Mouse (Mus musculus) heart, adult 2 months (tissue): ENCODE measurements around the gene Lcp2. TPM values are rescaled to one million over a fixed set of nuclear protein-coding genes. Genes with fewer than 3 reads are reported as not detected.
"Not testable (repeated sequence)": the region's sequence is repeated elsewhere in the genome, so short reads cannot be mapped to it uniquely, and the experiment has no call there.

ENCODE experiments used
- DNase-seq, 2 experiments: peaks; one replicate each; pipeline ENCODE4 v3.0.0; 2021
- H3K27ac ChIP-seq: fragments of 200-600 bp; 2 replicates; pipeline ENCODE4 v1.8.1; 2022
- H3K27me3 ChIP-seq: fragments of 200-500 bp; 2 replicates; pipeline ENCODE4 v1.6.1; 2012; ENCODE audit warnings: mild to moderate bottlenecking, low read length, inconsistent platforms, mixed read lengths; ENCODE audit not compliant: control insufficient read depth, insufficient read depth
- H3K36me3 ChIP-seq: fragments of 200-500 bp; 2 replicates; pipeline ENCODE4 v1.6.1; 2012; ENCODE audit warnings: low read length, inconsistent platforms; ENCODE audit not compliant: control insufficient read depth, insufficient read depth
- H3K4me1 ChIP-seq: fragments of 200-500 bp; 2 replicates; pipeline ENCODE4 v1.6.1; 2011; ENCODE audit warnings: low read length; ENCODE audit not compliant: control insufficient read depth, insufficient read depth
- H3K4me3 ChIP-seq: fragments of 200-600 bp; 2 replicates; pipeline ENCODE4 v1.8.1; 2022
- H3K79me2 ChIP-seq: fragments of 200-500 bp; replicated peaks from 2 replicates; pipeline ENCODE4 v1.6.1; 2012; ENCODE audit warnings: mild to moderate bottlenecking, inconsistent platforms, low read length, moderate library complexity, mixed read lengths; ENCODE audit not compliant: control insufficient read depth, insufficient read depth
- H3K9ac ChIP-seq: fragments of 200-500 bp; 2 replicates; pipeline ENCODE4 v1.6.1; 2012; ENCODE audit warnings: low read depth, mild to moderate bottlenecking, control low read depth, inconsistent platforms, low read length, mixed read lengths
- CTCF ChIP-seq: fragments of 200-600 bp; IDR thresholded peaks from 2 replicates; pipeline ENCODE4 v1.8.1; 2022; ENCODE audit warnings: antibody characterized with exemption, mild to moderate bottlenecking, moderate library complexity
- EP300 ChIP-seq: fragments of 200-500 bp; IDR thresholded peaks from 2 replicates; pipeline ENCODE4 v1.6.1; 2011; ENCODE audit warnings: low read depth, low read length, control low read depth; ENCODE audit not compliant: insufficient read depth
- POLR2A ChIP-seq: fragments of 200-500 bp; IDR thresholded peaks from 2 replicates; pipeline ENCODE4 v1.6.1; 2011; ENCODE audit warnings: mild to moderate bottlenecking, low read depth, low read length, control low read depth; ENCODE audit not compliant: insufficient read depth
- WGBS: fragments of 180-500 bp; shearing (Covaris S2); methylation state at CpG from one replicate; pipeline ENCODE4 v1.1.7; 2018; 5-methylcytosine and 5-hydroxymethylcytosine counted together
- intact Hi-C: fragments of 180-260 bp; cut with DNase I; formaldehyde crosslinking; loops from one replicate; pipeline ENCODE4 v1.15.1; 2025
- polyA plus RNA-seq: library from polyadenylated mRNA; depleted of rRNA; stranded (reverse); fragments of >200 nt; gene quantifications from 2 replicates; pipeline ENCODE4 v1.2.3, GENCODE M21; 2012
- total RNA-seq, 2 experiments: library from RNA; stranded (reverse); gene quantifications; 2 replicates each; pipeline ENCODE4 v1.2.3; 2021

Lcp2 gene
- total and polyA plus RNA-seq, 3 experiments = 1.6 to 1.8 (median 1.7) TPM

GRCm38 (mm10) chr11:34113760-34114159, 67.0 kb downstream of the Lcp2 start:
- Histone ChIP-seq H3K36me3 (no peaks in the 10 kb centered on the region), H3K79me2 (no peaks in the 10 kb centered on the region), H3K9ac (no peak overlapping the region), H3K27ac (no peak overlapping the region), H3K4me1 (peaks cover 4% of the 10 kb centered on the region; the same call in 1 of the 2 replicates), H3K4me3 (no peak overlapping the region), H3K27me3 (no peaks in the 10 kb centered on the region)
- no peak for DNase-seq
- 49% methylated on average over 2 of the region's 2 CpGs for WGBS
- TF ChIP-seq POLR2A (no peak), CTCF (no peak), EP300 (no peak)
- intact Hi-C loops = no loop called here

- Histone ChIP-seq H3K79me2 (no peaks in the 10 kb centered on the region), H3K27ac (no peak overlapping the region), H3K36me3 (no peaks in the 10 kb centered on the region), H3K4me1 (peaks cover 4% of the 10 kb centered on the region; the same call in 1 of the 2 replicates), H3K27me3 (no peaks in the 10 kb centered on the region), H3K9ac (no peak overlapping the region), H3K4me3 (no peak overlapping the region)
- WGBS = 13% methylated on average over 2 of the region's 2 CpGs
- DNase-seq = peak in 1 of 2 experiments; percentile 12
- 0 out of 2 replicates have a peak, but pooled peaks have one; percentile 7 for TF ChIP-seq CTCF
- TF ChIP-seq EP300 = no peak
- intact Hi-C loops = loop anchor here (5.0 kb wide), 1 partner anchor 104 kb away; no protein-coding TSS in a partner anchor
Measured at GRCm38 (mm10) chr11:34116572-34117135, 69.9 kb downstream of the Lcp2 start.

GRCm38 (mm10) chr11:34117581-34117980, 70.9 kb downstream of the Lcp2 start:
- no peaks in the 10 kb centered on the region for H3K36me3 ChIP-seq
- H3K27me3 ChIP-seq = no peaks in the 10 kb centered on the region
- H3K4me1 ChIP-seq = peaks cover 4% of the 10 kb centered on the region; the same call in 1 of the 2 replicates
- DNase-seq = no peak
- no peak for TF ChIP-seq CTCF
- TF ChIP-seq EP300 = no peak
- TF ChIP-seq POLR2A = no peak
- no peaks in the 10 kb centered on the region for H3K79me2 ChIP-seq
- H3K4me3 ChIP-seq = no peak overlapping the region
- no peak overlapping the region for H3K9ac ChIP-seq
- no peak overlapping the region for H3K27ac ChIP-seq
- intact Hi-C loops = loop anchor here (5.0 kb wide), 1 partner anchor 105 kb away; no protein-coding TSS in a partner anchor
- WGBS = 81% methylated on average over 3 of the region's 3 CpGs

GRCm38 (mm10) chr11:34118319-34118718, 71.6 kb downstream of the Lcp2 start:
- TF ChIP-seq POLR2A (no peak), CTCF (no peak), EP300 (no peak)

GRCm38 (mm10) chr11:34123147-34123546, 76.4 kb downstream of the Lcp2 start:
- no peaks in the 10 kb centered on the region for H3K27me3 ChIP-seq
- no peak overlapping the region for H3K27ac ChIP-seq
- intact Hi-C loops = loop anchor here (1.0 kb wide), 1 partner anchor 90 kb away; no protein-coding TSS in a partner anchor
- no peak overlapping the region for H3K4me3 ChIP-seq
- H3K36me3 ChIP-seq = no peaks in the 10 kb centered on the region
- TF ChIP-seq EP300 = no peak
- TF ChIP-seq POLR2A = no peak
- TF ChIP-seq CTCF = peak; percentile 78
- peak in 1 of 2 experiments; percentile 21 for DNase-seq
- peaks cover 2% of the 10 kb centered on the region; the same call in 1 of the 2 replicates for H3K4me1 ChIP-seq
- 10% methylated on average over 2 of the region's 2 CpGs for WGBS
- H3K9ac ChIP-seq = no peak overlapping the region
- no peaks in the 10 kb centered on the region for H3K79me2 ChIP-seq

More at GRCm38 (mm10) chr11:34118319-34118718, 71.6 kb downstream of the Lcp2 start:
- Histone ChIP-seq H3K27ac (no peak overlapping the region), H3K4me1 (peaks cover 4% of the 10 kb centered on the region; the same call in 1 of the 2 replicates), H3K4me3 (no peak overlapping the region), H3K9ac (no peak overlapping the region), H3K36me3 (no peaks in the 10 kb centered on the region), H3K27me3 (no peaks in the 10 kb centered on the region), H3K79me2 (no peaks in the 10 kb centered on the region)
- DNase-seq = no peak
- 62% methylated on average over 3 of the region's 3 CpGs for WGBS
- intact Hi-C loops = loop anchor here (5.0 kb wide), 1 partner anchor 106 kb away; no protein-coding TSS in a partner anchor

GRCm38 (mm10) chr11:34124852-34125251, 78.1 kb downstream of the Lcp2 start:
- H3K4me3 ChIP-seq = no peak overlapping the region

GRCm38 (mm10) chr11:34125727-34126126, 79.0 kb downstream of the Lcp2 start:
- H3K4me1 ChIP-seq, H3K27me3 ChIP-seq, H3K9ac ChIP-seq, intact Hi-C loops, DNase-seq, H3K4me3 ChIP-seq, H3K79me2 ChIP-seq, H3K27ac ChIP-seq, H3K36me3 ChIP-seq: not testable (repeated sequence)
- WGBS = 74% methylated on average over 3 of the region's 3 CpGs

More at GRCm38 (mm10) chr11:34124852-34125251, 78.1 kb downstream of the Lcp2 start:
- intact Hi-C loops = no loop called here
- WGBS = 8% methylated on average over 7 of the region's 7 CpGs
- Histone ChIP-seq H3K27ac (no peak overlapping the region), H3K36me3 (no peaks in the 10 kb centered on the region), H3K4me1 (no peaks in the 10 kb centered on the region), H3K27me3 (no peaks in the 10 kb centered on the region), H3K9ac (no peak overlapping the region), H3K79me2 (no peaks in the 10 kb centered on the region)
- TF ChIP-seq EP300 (no peak), CTCF (no peak), POLR2A (no peak)
- no peak for DNase-seq
